Mouse (Mus musculus) layer of hippocampus, postnatal 25 days (tissue): ENCODE data around the gene Efna4. TPM values are rescaled to one million over a fixed set of nuclear protein-coding genes. Genes with fewer than 3 reads are reported as not detected.
A peak's percentile ranks its signal among the peaks of the same experiment; 100 is the strongest.

Experiments used
- DNase-seq, 2 experiments: peaks; one replicate each; pipeline ENCODE4 v3.0.0; 2022; ENCODE audit warnings: mixed read lengths in 2 of 2, low spot score in 1 of 2; ENCODE audit errors: extremely low spot score in 1 of 2
- total RNA-seq, 2 experiments: library from RNA; stranded (reverse); gene quantifications; 2 replicates each; pipeline ENCODE4 v1.2.3; 2021

Efna4 gene
- total RNA-seq: under 1 TPM; 0.68 to 0.98 TPM

GRCm38 (mm10) chr3:89337721-89338578, at the start of gene Efna4:
Efna4 (minus strand) TSS chr3:89338028.
- DNase-seq: no peak

- no peak for DNase-seq
These were observed 48.9 kb upstream of the Efna4 start for GRCm38 (mm10) chr3:89386438-89387420.

GRCm38 (mm10) chr3:89385451-89385850, 47.6 kb upstream of the Efna4 start:
- no peak for DNase-seq

- no peak for DNase-seq
These were observed 46.7 kb upstream of the Efna4 start for GRCm38 (mm10) chr3:89384331-89385076.

- no peak for DNase-seq
These were observed 45.9 kb upstream of the Efna4 start for GRCm38 (mm10) chr3:89383651-89384255.

GRCm38 (mm10) chr3:89382950-89383349, 45.1 kb upstream of the Efna4 start:
- DNase-seq: no peak

- DNase-seq: no peak
These were observed 44.4 kb upstream of the Efna4 start for GRCm38 (mm10) chr3:89382033-89382882.

GRCm38 (mm10) chr3:89381233-89381632, 43.4 kb upstream of the Efna4 start:
- DNase-seq: no peak

- DNase-seq: no peak
These were observed 42.9 kb upstream of the Efna4 start for GRCm38 (mm10) chr3:89380711-89381110.

GRCm38 (mm10) chr3:89380291-89380690, 42.5 kb upstream of the Efna4 start:
- DNase-seq: no peak

- DNase-seq: no peak
These were observed 41.7 kb upstream of the Efna4 start for GRCm38 (mm10) chr3:89379388-89380131.

- DNase-seq: peak; percentile 64 to 75
These were observed 40.7 kb upstream of the Efna4 start for GRCm38 (mm10) chr3:89378394-89379067.

GRCm38 (mm10) chr3:89377831-89378230, 40.0 kb upstream of the Efna4 start:
- DNase-seq: no peak

- DNase-seq: no peak
These were observed 35.9 kb upstream of the Efna4 start for GRCm38 (mm10) chr3:89373581-89374231.

- DNase-seq: no peak
These were observed 29.5 kb upstream of the Efna4 start for GRCm38 (mm10) chr3:89367338-89367737.

- DNase-seq: no peak
These were observed 27.9 kb upstream of the Efna4 start for GRCm38 (mm10) chr3:89365486-89366414.
